Mouse (Mus musculus): Measurements from ENCODE around the gene Olfr1232. TPM values are rescaled to one million over a fixed set of nuclear protein-coding genes. Genes with fewer than 3 reads are reported as not detected.

Olfr1232 gene
- polyA plus RNA-seq (2014; fragmentation: Illumina TruSeq; extraction: RNeasy Lipid Tissue Mini Kit (QIAGEN cat#74804); ENCODE audit: low read depth, low replicate concordance) = not detected

DNA sequence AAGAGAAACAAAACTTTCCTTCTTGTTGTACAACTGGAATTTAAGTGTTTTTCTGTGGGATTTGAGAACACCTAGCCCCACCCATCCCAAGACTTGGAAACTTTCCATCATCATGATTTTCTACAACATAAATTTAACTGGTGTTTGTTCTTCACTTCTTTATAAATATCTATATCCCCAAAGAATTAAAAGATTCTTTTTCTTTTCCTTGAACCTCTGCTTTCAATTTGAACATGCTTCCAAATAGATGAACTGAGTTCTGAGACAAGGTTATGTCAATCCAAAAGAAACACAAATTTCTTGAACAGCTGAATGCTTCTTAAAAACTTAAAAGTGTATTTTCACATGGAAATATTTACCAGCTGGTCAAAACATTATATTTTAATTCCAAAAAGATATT, at the start of gene Olfr1232:
Olfr1232 (minus strand) TSS at position 101 of the 400 bp plus-strand sequence.

DNA sequence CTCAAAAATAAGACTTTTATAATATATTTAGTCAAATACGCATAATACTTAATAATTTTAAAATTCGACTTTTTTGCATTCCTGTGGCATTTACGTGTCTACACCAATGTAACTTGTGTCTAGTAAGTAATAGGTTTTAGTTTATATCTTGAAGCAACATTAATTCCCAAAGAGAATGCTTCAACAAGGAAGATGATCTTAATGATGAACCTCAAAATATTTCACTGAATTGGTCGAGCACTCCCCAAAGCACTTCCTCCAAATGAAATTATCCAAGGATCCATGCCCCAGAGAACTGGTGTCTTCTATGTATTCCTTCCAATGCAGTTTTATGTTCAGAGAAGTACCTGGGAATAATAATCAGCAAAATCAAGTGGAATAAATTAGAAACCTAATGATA, 35.3 kb upstream of the Olfr1232 start, which contains the start of gene Olfr1234:
Olfr1234 (minus strand) TSS at position 101 of the 400 bp plus-strand sequence.

GRCm38 (mm10) chr2:89342298-89342697, 12.8 kb upstream of the Olfr1232 start, which contains the start of gene Olfr1233:
Gene Olfr1233, minus strand, starts transcription at chr2:89342398.

DNA sequence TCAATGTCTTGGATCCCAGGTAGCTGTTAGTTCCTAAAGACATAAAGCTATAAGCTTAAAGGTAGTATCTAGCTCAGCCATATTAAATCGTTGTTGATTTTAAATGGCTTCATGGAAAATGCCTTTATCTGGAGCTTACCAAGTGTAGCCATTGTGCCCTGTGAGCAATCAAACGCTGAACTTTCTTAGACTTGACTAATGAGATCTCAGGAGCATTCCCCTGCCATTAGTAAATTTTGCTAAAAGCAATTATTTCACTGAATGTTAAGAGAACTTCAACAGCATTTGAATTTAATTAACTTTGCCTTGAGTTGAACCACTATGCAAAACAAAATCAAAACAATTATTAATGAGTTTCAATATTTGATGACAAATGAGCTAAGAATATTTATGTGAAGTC, 22.5 kb downstream of the Olfr1232 start, which contains the start of gene Olfr1231:
Olfr1231 (minus strand) TSS at position 101 of the 400 bp plus-strand sequence.

GRCm38 (mm10) chr2:89297168-89297567, 32.3 kb downstream of the Olfr1232 start, which contains the start of gene Olfr1230:
Gene Olfr1230, minus strand, starts transcription at chr2:89297268.

GRCm38 (mm10) chr2:89287914-89288313, 41.6 kb downstream of the Olfr1232 start, which contains the start of gene Olfr1229:
Gene Olfr1229, minus strand, starts transcription at chr2:89288014.

Other genes with a start within 250 kb of the Olfr1232 start
- gene Olfr1219, start 246.2 kb downstream of the Olfr1232 start, polyA plus RNA-seq (2014; fragmentation: Illumina TruSeq; extraction: RNeasy Lipid Tissue Mini Kit (QIAGEN cat#74804); ENCODE audit: low read depth, low replicate concordance) = not detected
- not detected for gene Olfr1220, start 222.8 kb downstream of the Olfr1232 start, polyA plus RNA-seq (2014; fragmentation: Illumina TruSeq; extraction: RNeasy Lipid Tissue Mini Kit (QIAGEN cat#74804); ENCODE audit: low read depth, low replicate concordance)
- not detected for gene Olfr1221, start 212.4 kb downstream of the Olfr1232 start, polyA plus RNA-seq (2014; fragmentation: Illumina TruSeq; extraction: RNeasy Lipid Tissue Mini Kit (QIAGEN cat#74804); ENCODE audit: low read depth, low replicate concordance)
- not detected for gene Olfr1222, start 196.6 kb downstream of the Olfr1232 start, polyA plus RNA-seq (2014; fragmentation: Illumina TruSeq; extraction: RNeasy Lipid Tissue Mini Kit (QIAGEN cat#74804); ENCODE audit: low read depth, low replicate concordance)
- gene Olfr1223, start 178.1 kb downstream of the Olfr1232 start, polyA plus RNA-seq (2014; fragmentation: Illumina TruSeq; extraction: RNeasy Lipid Tissue Mini Kit (QIAGEN cat#74804); ENCODE audit: low read depth, low replicate concordance) = not detected
- not detected for gene Olfr1224-ps1, start 165.6 kb downstream of the Olfr1232 start, polyA plus RNA-seq (2014; fragmentation: Illumina TruSeq; extraction: RNeasy Lipid Tissue Mini Kit (QIAGEN cat#74804); ENCODE audit: low read depth, low replicate concordance)
- not detected for gene Olfr1225, start 155.0 kb downstream of the Olfr1232 start, polyA plus RNA-seq (2014; fragmentation: Illumina TruSeq; extraction: RNeasy Lipid Tissue Mini Kit (QIAGEN cat#74804); ENCODE audit: low read depth, low replicate concordance)
- gene Olfr1226, start 129.6 kb downstream of the Olfr1232 start, polyA plus RNA-seq (2014; fragmentation: Illumina TruSeq; extraction: RNeasy Lipid Tissue Mini Kit (QIAGEN cat#74804); ENCODE audit: low read depth, low replicate concordance) = not detected
- gene Olfr1228, start 75.6 kb downstream of the Olfr1232 start, polyA plus RNA-seq (2014; fragmentation: Illumina TruSeq; extraction: RNeasy Lipid Tissue Mini Kit (QIAGEN cat#74804); ENCODE audit: low read depth, low replicate concordance) = not detected
- gene Olfr1229, start 41.7 kb downstream of the Olfr1232 start, polyA plus RNA-seq (2014; fragmentation: Illumina TruSeq; extraction: RNeasy Lipid Tissue Mini Kit (QIAGEN cat#74804); ENCODE audit: low read depth, low replicate concordance) = not detected
- gene Olfr1230, start 32.4 kb downstream of the Olfr1232 start, polyA plus RNA-seq (2014; fragmentation: Illumina TruSeq; extraction: RNeasy Lipid Tissue Mini Kit (QIAGEN cat#74804); ENCODE audit: low read depth, low replicate concordance) = not detected
- gene Olfr1231, start 22.6 kb downstream of the Olfr1232 start, polyA plus RNA-seq (2014; fragmentation: Illumina TruSeq; extraction: RNeasy Lipid Tissue Mini Kit (QIAGEN cat#74804); ENCODE audit: low read depth, low replicate concordance) = not detected
- gene Olfr1233, start 12.7 kb upstream of the Olfr1232 start, polyA plus RNA-seq (2014; fragmentation: Illumina TruSeq; extraction: RNeasy Lipid Tissue Mini Kit (QIAGEN cat#74804); ENCODE audit: low read depth, low replicate concordance) = not detected
- not detected for gene Olfr1234, start 35.2 kb upstream of the Olfr1232 start, polyA plus RNA-seq (2014; fragmentation: Illumina TruSeq; extraction: RNeasy Lipid Tissue Mini Kit (QIAGEN cat#74804); ENCODE audit: low read depth, low replicate concordance)
- not detected for gene Olfr1238, start 80.0 kb upstream of the Olfr1232 start, polyA plus RNA-seq (2014; fragmentation: Illumina TruSeq; extraction: RNeasy Lipid Tissue Mini Kit (QIAGEN cat#74804); ENCODE audit: low read depth, low replicate concordance)
- not detected for gene Olfr1239, start 90.7 kb upstream of the Olfr1232 start, polyA plus RNA-seq (2014; fragmentation: Illumina TruSeq; extraction: RNeasy Lipid Tissue Mini Kit (QIAGEN cat#74804); ENCODE audit: low read depth, low replicate concordance)
- gene Olfr1240, start 113.3 kb upstream of the Olfr1232 start, polyA plus RNA-seq (2014; fragmentation: Illumina TruSeq; extraction: RNeasy Lipid Tissue Mini Kit (QIAGEN cat#74804); ENCODE audit: low read depth, low replicate concordance) = not detected
- gene Olfr1241, start 157.5 kb upstream of the Olfr1232 start, polyA plus RNA-seq (2014; fragmentation: Illumina TruSeq; extraction: RNeasy Lipid Tissue Mini Kit (QIAGEN cat#74804); ENCODE audit: low read depth, low replicate concordance) = not detected
- gene Olfr1242, start 168.7 kb upstream of the Olfr1232 start, polyA plus RNA-seq (2014; fragmentation: Illumina TruSeq; extraction: RNeasy Lipid Tissue Mini Kit (QIAGEN cat#74804); ENCODE audit: low read depth, low replicate concordance) = not detected
- gene Olfr1243, start 201.8 kb upstream of the Olfr1232 start, polyA plus RNA-seq (2014; fragmentation: Illumina TruSeq; extraction: RNeasy Lipid Tissue Mini Kit (QIAGEN cat#74804); ENCODE audit: low read depth, low replicate concordance) = not detected
- not detected for gene Olfr1245, start 248.8 kb upstream of the Olfr1232 start, polyA plus RNA-seq (2014; fragmentation: Illumina TruSeq; extraction: RNeasy Lipid Tissue Mini Kit (QIAGEN cat#74804); ENCODE audit: low read depth, low replicate concordance)

Data from adipose tissue, adult 10 weeks (tissue).